Mouse (Mus musculus) bone marrow macrophage, adult 2 months (primary cell): Measurements from ENCODE around the gene 9530003J23Rik.

Source experiments
- CTCF ChIP-seq: IDR thresholded peaks from 2 replicates; pipeline ENCODE4 v1.5.1; 2012; ENCODE audit warnings: low read depth, mild to moderate bottlenecking, low read length, moderate library complexity
- POLR2A ChIP-seq: IDR thresholded peaks from 2 replicates; pipeline ENCODE4 v1.6.1; 2012; ENCODE audit warnings: mild to moderate bottlenecking, low read depth, low read length, borderline replicate concordance

DNA sequence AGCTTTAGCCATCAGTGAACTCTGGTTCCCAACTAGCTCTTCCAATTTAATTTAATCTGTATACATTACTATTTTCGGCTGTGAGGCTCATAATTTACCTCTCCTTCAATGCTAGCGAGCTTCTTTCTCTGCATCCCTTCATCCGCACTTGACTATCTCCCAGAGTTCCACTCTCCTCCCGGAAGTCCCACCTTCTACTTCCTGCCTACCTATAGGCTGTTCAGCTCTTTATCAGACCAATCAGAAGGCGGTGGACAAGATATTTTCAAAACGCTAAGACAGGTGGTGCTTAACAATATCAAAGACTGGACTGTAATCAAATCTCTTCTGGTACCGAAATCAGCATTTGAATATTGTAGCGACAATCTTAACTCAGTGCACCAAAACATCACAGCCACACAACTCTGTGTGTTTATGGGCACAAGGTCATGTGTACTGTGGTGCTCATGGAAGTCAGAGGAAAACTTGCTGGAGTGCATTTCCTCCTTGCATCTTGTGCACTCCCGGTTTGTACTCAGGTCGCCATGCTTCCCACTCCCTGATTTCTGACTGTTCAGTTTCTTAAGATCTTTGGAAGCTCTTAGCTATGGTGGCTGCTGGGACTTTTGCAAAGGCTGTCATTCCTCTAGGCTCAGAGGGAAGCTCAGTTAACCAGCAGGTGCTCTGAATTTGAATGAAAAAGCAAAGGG lies 37.3 kb upstream of the 9530003J23Rik start:
- TF ChIP-seq POLR2A (peak; percentile 87; the same call in 1 of the 2 replicates), CTCF (no peak)
